Mouse (Mus musculus): ENCODE data around the gene Ppp1r3c.

The Ppp1r3c gene

GRCm38 (mm10) chr19:36715591-36715990, 20.9 kb downstream of the Ppp1r3c start:
- DNase-seq: no peak

GRCm38 (mm10) chr19:36714492-36714891, 22.0 kb downstream of the Ppp1r3c start:
- no peak for DNase-seq

GRCm38 (mm10) chr19:36713092-36713491, 23.4 kb downstream of the Ppp1r3c start:
- DNase-seq: no peak

- no peak for DNase-seq
These were observed 30.3 kb downstream of the Ppp1r3c start for GRCm38 (mm10) chr19:36706195-36706594.

- peak; percentile 34 for DNase-seq
These were observed 30.9 kb downstream of the Ppp1r3c start for GRCm38 (mm10) chr19:36705286-36706146.

GRCm38 (mm10) chr19:36704763-36705162, 31.7 kb downstream of the Ppp1r3c start:
- DNase-seq: no peak

GRCm38 (mm10) chr19:36701809-36702622, 34.4 kb downstream of the Ppp1r3c start:
- no peak for DNase-seq

GRCm38 (mm10) chr19:36701366-36701765, 35.1 kb downstream of the Ppp1r3c start:
- DNase-seq: no peak

- DNase-seq: no peak
These were observed 35.5 kb downstream of the Ppp1r3c start for GRCm38 (mm10) chr19:36700937-36701336.

- DNase-seq: no peak
These were observed 37.3 kb downstream of the Ppp1r3c start for GRCm38 (mm10) chr19:36699151-36699550.

GRCm38 (mm10) chr19:36698200-36698599, 38.3 kb downstream of the Ppp1r3c start:
- no peak for DNase-seq

GRCm38 (mm10) chr19:36696601-36697122, 39.8 kb downstream of the Ppp1r3c start:
- no peak for DNase-seq

- no peak for DNase-seq
These were observed 42.9 kb downstream of the Ppp1r3c start for GRCm38 (mm10) chr19:36693530-36693929.

GRCm38 (mm10) chr19:36691941-36692340, 44.5 kb downstream of the Ppp1r3c start:
- DNase-seq: no peak

GRCm38 (mm10) chr19:36691245-36691644, 45.2 kb downstream of the Ppp1r3c start:
- no peak for DNase-seq

- peak; percentile 9 for DNase-seq
These were observed 47.2 kb downstream of the Ppp1r3c start for GRCm38 (mm10) chr19:36689205-36689604.

- DNase-seq: peak; percentile 48
These were observed 48.4 kb downstream of the Ppp1r3c start for GRCm38 (mm10) chr19:36687843-36688637.

GRCm38 (mm10) chr19:36687044-36687443, 49.4 kb downstream of the Ppp1r3c start:
- DNase-seq: no peak

- no peak for DNase-seq
These were observed 50.4 kb downstream of the Ppp1r3c start for GRCm38 (mm10) chr19:36686016-36686415.

- peak; percentile 13 for DNase-seq
These were observed 53.9 kb downstream of the Ppp1r3c start for GRCm38 (mm10) chr19:36682560-36682959.

Measured in layer of hippocampus, adult 9-11 months (tissue).